Mouse (Mus musculus): ENCODE measurements around the gene Pusl1. TPM values are rescaled to one million over a fixed set of nuclear protein-coding genes. Genes with fewer than 3 reads are reported as not detected.

The Pusl1 gene
- total RNA-seq, 2 experiments from 2014 or later: 54.9 to 58.6 TPM

DNA sequence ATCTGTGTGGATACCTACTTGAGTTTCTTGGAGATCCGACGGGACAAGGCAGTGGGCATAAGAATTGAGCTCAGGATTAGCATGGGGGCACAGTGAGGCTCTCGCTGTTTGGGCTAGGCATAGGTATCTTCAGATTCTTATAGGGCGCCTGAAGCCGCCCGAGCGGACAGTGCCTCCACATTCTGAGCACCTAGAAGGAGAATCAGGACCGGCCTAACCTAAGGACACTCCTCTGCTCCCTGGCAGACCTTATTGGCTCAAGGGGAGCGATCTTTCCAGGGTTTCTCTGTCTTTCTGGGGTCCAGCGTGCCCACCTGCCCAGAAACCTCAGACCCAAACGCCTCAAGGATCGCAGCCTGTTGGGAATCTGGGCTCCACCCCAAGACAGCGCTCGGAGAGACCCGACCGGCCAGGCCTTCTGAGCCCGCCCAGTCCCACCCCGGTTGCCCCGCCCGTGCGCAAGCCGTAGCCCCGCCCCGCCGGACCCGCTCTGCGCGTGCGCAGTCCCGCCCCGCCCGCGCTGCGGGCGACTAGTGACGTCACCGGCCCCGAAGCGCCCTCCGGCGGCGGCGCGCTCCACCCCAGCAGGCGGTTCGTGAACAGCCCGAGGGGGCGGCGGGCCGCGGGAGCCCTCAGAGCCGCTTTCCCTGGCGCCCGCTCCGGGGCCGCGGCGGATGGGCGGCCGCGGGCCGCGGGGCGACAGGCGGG, 44.6 kb downstream of the Pusl1 start, which contains the start of gene Dvl1:
Gene Dvl1, plus strand, starts transcription at position 532 of the 708 bp plus-strand sequence.
- peak; percentile 95 to 96 for DNase-seq (ENCODE audit: low spot score in 2 of 2)

DNA sequence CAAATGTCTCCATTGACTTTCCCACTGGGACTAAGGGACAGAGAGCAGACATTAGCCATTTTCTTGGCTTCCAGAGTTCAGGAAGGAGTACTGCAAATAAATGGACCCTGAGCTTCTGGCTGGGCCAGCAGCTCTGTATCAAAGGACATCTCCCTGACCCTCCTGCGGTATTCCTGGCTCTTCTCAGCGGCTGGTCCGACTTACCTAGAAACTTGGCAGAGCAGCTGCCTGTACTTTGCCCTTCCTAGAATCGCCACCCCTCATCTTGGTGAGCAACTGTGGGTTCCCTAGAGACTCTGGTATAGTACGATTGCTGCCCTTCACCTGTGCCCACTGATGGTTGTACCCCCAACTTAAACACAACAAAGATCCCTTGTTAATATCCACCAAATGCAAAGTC, 48.4 kb downstream of the Pusl1 start:
- no peak for DNase-seq (ENCODE audit: low spot score in 2 of 2)

DNA sequence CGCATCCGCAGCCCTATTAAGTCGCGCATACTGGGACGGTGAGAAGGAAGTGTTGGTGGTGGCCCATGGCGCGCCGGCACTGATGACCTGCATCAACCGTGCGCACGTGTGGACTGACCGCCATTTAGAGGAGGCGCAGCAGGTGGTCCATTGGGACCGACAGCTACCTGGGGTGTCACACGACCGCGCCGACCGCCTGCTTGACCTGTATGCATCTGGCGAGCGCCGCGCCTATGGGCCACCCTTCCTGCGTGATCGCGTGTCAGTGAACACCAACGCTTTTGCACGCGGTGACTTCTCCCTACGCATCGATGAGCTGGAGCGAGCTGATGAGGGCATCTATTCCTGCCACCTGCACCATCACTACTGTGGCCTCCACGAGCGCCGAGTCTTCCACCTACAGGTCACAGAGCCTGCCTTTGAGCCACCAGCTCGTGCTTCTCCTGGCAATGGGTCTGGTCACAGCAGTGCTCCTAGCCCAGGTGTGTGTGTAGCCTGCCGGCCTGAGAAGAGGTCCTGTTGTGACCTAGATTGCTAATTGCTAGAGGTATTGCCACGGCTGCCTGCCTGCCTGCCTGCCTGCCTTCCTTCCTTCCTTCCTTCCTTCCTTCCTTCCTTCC, 49.8 kb downstream of the Pusl1 start:
- no peak for DNase-seq (ENCODE audit: low spot score in 2 of 2)

DNA sequence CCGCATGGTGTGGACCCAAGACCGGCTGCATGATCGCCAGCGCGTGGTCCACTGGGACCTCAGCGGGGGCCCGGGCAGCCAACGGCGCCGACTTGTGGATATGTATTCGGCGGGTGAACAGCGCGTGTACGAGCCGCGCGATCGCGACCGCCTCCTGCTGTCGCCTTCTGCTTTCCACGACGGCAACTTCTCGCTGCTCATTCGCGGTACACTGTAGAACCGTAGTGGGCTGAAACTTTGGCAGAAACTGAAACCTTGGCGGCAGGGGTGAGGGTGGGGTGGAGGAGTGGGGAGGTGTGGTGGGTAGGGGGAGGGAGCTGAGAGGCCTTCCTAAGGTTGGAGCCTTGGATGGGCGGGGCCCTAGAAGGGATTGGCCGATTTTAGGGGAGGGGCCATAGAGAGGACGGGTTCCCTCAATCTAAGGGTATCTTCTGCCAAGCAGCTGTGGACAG, 50.6 kb downstream of the Pusl1 start:
- DNase-seq (ENCODE audit: low spot score in 2 of 2): no peak

DNA sequence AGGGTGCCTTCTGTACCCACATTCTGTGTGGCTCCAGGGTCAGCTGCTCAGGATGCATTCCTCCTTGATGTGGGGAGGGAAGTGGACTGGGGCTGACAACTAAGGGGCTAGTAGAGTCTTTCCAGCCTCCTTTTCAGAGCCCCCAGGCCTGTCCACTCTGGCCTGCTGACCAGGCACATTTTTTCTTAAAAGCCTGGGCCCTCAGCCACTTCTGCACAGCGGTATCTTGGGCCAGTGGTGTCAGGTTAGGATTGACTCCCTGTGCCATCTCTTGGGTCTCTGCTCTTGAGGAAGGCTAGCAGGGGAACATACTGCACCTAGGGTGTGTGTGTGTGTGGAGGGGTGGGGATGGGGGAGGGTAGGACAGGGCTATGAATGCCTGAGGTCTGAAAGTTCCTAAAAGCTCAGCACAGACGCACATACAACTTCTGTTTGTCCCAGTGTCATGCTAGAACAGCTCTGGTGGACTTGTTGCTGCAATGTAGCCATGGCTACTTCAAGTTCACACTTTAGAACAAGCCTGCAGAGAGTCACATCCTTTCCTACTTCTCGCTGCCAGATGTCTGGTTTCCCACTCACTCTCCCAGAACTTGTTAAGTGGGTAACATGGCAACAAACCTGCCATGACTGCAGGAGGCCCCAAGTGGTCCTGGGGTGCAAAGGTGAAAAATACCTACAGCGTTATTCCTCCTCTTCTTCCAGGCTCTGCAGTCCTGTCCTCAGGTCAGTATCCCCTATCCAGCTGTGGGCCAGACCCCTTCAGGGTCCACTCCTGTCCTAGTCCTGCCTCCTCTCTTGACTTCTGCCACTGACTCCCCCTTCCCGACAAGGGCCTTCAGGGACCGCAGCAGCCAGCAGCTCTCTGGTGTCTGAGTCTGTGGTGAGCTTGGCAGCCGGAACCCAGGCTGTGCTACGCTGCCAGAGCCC, 51.2 kb downstream of the Pusl1 start:
- DNase-seq (ENCODE audit: low spot score in 2 of 2): no peak

DNA sequence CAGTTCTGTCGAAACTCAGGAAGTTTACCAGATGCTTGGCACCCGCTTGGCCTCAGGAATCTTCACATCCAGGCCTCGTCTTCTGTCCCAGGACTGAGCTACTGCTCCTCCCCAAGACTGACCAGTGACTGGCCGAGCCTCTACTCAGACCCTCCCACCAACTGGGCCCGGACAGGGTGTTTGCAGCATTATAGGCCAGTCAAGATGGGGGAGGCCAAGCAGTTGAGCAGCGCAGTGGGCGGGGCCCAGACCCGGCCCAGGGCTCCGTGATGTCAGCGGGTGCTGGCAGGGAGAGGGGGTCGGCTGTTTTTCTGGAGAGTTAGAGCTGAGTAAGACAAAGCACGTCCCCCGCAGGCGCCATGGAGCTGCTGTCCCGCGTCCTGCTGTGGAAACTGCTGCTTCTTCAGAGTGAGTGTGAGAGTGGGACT, 52.1 kb downstream of the Pusl1 start, which contains the start of gene Mxra8:
Gene Mxra8, plus strand, starts transcription at position 198 of the 428 bp plus-strand sequence.
- DNase-seq (ENCODE audit: low spot score in 2 of 2): no peak

DNA sequence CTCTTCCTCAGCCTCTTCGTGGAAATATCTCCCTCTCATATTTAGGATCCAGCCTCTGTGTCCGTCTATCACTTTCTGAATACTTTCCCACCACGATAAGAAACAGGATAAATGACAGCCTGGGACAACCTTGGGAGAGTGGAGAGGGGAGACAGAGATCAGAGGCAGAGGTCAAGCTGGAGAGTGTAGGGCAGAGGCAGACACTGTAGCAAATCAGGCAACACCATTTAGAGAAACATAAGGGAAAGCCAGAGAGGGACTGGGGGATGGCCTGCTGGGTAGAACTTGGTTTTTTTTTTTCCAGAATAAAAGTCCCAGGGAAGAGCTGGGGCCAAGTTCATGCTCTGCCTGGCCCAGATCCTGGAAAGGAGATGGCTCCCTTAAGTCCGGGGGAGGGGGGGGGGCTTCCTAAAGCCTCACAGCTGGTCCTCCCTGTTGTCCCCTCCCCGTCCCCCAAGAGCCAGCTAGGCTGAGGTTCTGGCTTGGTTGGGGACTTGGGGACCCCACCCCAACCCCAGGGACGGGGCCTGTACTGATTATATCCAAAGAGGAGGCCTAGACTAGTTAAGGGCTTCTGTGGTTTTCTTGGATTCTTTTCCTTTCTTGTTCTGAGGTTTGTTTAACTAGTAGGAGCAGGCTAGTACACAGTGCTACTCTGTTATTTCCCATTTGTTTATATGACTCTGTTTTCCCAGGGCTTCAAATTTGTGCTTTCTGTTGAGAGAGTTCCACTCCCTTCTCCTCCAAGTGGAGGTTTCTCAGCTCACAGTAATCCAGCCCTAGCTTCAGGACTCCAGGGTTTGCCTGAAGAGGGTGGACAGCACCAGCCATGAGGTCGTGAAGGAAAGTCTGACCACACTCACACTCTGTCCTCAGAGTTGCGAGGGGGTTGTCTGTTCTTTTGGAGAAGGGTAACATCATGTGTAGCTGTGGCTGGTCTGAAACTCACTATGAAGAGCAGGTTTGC, 53.1 kb downstream of the Pusl1 start:
- DNase-seq (ENCODE audit: low spot score in 2 of 2): no peak

Small RNAs within 50 kb of the gene (microRNA-seq; reads per million reads assigned to microRNA genes)
- 0 reads per million in 2 experiments for gene Gm22991

Other genes starting within 250 kb of the Pusl1 start
- gene Gm10563, start 246.4 kb downstream of the Pusl1 start, total RNA-seq (2021): not detected
- gene Mmp23, start 238.4 kb downstream of the Pusl1 start, total RNA-seq (2021): 1 to 10 TPM; 2.4 to 4.6 TPM
- 100 to 1,000 TPM; 128 to 129 TPM for gene Mib2, start 222.6 kb downstream of the Pusl1 start, total RNA-seq (2021)
- 10 to 100 TPM; 27.8 to 32.8 TPM for gene Fndc10, start 197.4 kb downstream of the Pusl1 start, total RNA-seq (2021)
- 10 to 100 TPM; 90.6 to 97.4 TPM for gene Ssu72, start 187.0 kb downstream of the Pusl1 start, total RNA-seq (2021)
- gene Tmem240, start 157.0 kb downstream of the Pusl1 start, total RNA-seq (2021): 10 to 100 TPM; 51.1 to 53.0 TPM
- gene Atad3a, start 130.7 kb downstream of the Pusl1 start, total RNA-seq (2021): 10 to 100 TPM; 48.3 to 55.6 TPM
- gene Vwa1, start 117.1 kb downstream of the Pusl1 start, total RNA-seq (2021): 10 to 100 TPM; 15.6 to 17.6 TPM
- gene Tmem88b, start 105.9 kb downstream of the Pusl1 start, total RNA-seq (2021): 10 to 100 TPM; 16.4 to 19.0 TPM
- gene Ankrd65, start 101.3 kb downstream of the Pusl1 start, total RNA-seq (2021): under 1 TPM in 1 of 2 experiments, not detected in 1; 0.44 TPM
- gene Mrpl20, start 88.9 kb downstream of the Pusl1 start, total RNA-seq (2021): 10 to 100 TPM; 84.9 to 89.4 TPM
- gene Ccnl2, start 79.3 kb downstream of the Pusl1 start, total RNA-seq (2021): 10 to 100 TPM; 60.1 to 65.5 TPM
- 100 to 1,000 TPM; 103 to 110 TPM for gene Aurkaip1, start 60.5 kb downstream of the Pusl1 start, total RNA-seq (2021)
- gene Mxra8, start 52.1 kb downstream of the Pusl1 start, total RNA-seq (2021): 1 to 10 TPM; 6.2 to 7.3 TPM
- gene Dvl1, start 44.4 kb downstream of the Pusl1 start, total RNA-seq (2021): 10 to 100 TPM; 88.0 to 96.3 TPM
- gene Tas1r3, start 28.4 kb downstream of the Pusl1 start, total RNA-seq (2021): under 1 TPM; 0.23 TPM
- 10 to 100 TPM; 23.1 to 33.8 TPM for gene Cptp, start 22.3 kb downstream of the Pusl1 start, total RNA-seq (2021)
- gene Ints11, start 22.2 kb downstream of the Pusl1 start, total RNA-seq (2021): 10 to 100 TPM; 31.7 to 33.9 TPM
- 100 to 1,000 TPM; 124 to 128 TPM for gene Acap3, start within 50 bp of the Pusl1 start, total RNA-seq (2021)
- 10 to 100 TPM; 67.6 to 70.3 TPM for gene Ube2j2, start 52.0 kb upstream of the Pusl1 start, total RNA-seq (2021)
- gene C1qtnf12, start 70.5 kb upstream of the Pusl1 start, total RNA-seq (2021): 10 to 100 TPM; 16.6 to 17.7 TPM
- 10 to 100 TPM in 1 of 2 experiments, 1 to 10 TPM in 1; 8.9 to 10.7 TPM for gene B3galt6, start 100.9 kb upstream of the Pusl1 start, total RNA-seq (2021)
- gene Sdf4, start 101.1 kb upstream of the Pusl1 start, total RNA-seq (2021): 100 to 1,000 TPM; 213 to 215 TPM
- gene Tnfrsf4, start 122.1 kb upstream of the Pusl1 start, total RNA-seq (2021): 1 to 10 TPM in 1 of 2 experiments, under 1 TPM in 1; 0.95 to 2.3 TPM
- gene Tnfrsf18, start 134.4 kb upstream of the Pusl1 start, total RNA-seq (2021): not detected
- not detected for gene Ttll10, start 167.6 kb upstream of the Pusl1 start, total RNA-seq (2021)
- 10 to 100 TPM; 29.4 to 30.7 TPM for gene 9430015G10Rik, start 218.2 kb upstream of the Pusl1 start, total RNA-seq (2021)
- 1 to 10 TPM in 1 of 2 experiments, under 1 TPM in 1; 0.77 to 1.1 TPM for gene Rnf223, start 238.7 kb upstream of the Pusl1 start, total RNA-seq (2021)